Mouse (Mus musculus): ENCODE results near the gene Ggt6. TPM values are rescaled to one million over a fixed set of nuclear protein-coding genes. Genes with fewer than 3 reads are reported as not detected.

Gene Ggt6
- polyA plus RNA-seq, 1 experiment from 2014 or later: not detected

- Histone ChIP-seq H3K9me3 (replicated peaks; ENCODE audit: control insufficient read depth, low read length) (no peaks in the 10 kb centered on the region), H3K4me1 (ENCODE audit: control insufficient read depth, insufficient read depth, low read length) (peaks cover 6% of the 10 kb centered on the region; the same call in 1 of the 2 replicates), H3K27ac (ENCODE audit: low read depth, low read length) (no peak overlapping the region), H3K27me3 (replicated peaks; ENCODE audit: control insufficient read depth, insufficient read depth, low read length) (no peaks in the 10 kb centered on the region), H3K4me2 (ENCODE audit: low read length) (no peak overlapping the region), H3K9ac (ENCODE audit: low read length) (no peak overlapping the region), H3K36me3 (ENCODE audit: control insufficient read depth, insufficient read depth, low read length) (no peaks in the 10 kb centered on the region), H3K4me3 (ENCODE audit: low read depth, low read length) (no peak overlapping the region)
- 91% methylated on average over 4 of the region's 4 CpGs for WGBS
- ATAC-seq (no peak), DNase-seq (ENCODE audit: low spot score) (no peak)
These were observed 38.2 kb downstream of the Ggt6 start for GRCm38 (mm10) chr11:72473540-72473939.

GRCm38 (mm10) chr11:72474926-72475325 is 39.6 kb downstream of the Ggt6 start:
- no peak for ATAC-seq
- Histone ChIP-seq H3K4me2 (ENCODE audit: low read length) (no peak overlapping the region), H3K36me3 (ENCODE audit: control insufficient read depth, insufficient read depth, low read length) (no peaks in the 10 kb centered on the region), H3K9me3 (replicated peaks; ENCODE audit: control insufficient read depth, low read length) (no peaks in the 10 kb centered on the region), H3K4me1 (ENCODE audit: control insufficient read depth, insufficient read depth, low read length) (no peaks in the 10 kb centered on the region), H3K27ac (ENCODE audit: low read depth, low read length) (no peak overlapping the region), H3K9ac (ENCODE audit: low read length) (no peak overlapping the region), H3K27me3 (replicated peaks; ENCODE audit: control insufficient read depth, insufficient read depth, low read length) (no peaks in the 10 kb centered on the region), H3K4me3 (ENCODE audit: low read depth, low read length) (no peak overlapping the region)
- 84% methylated on average over 3 of the region's 3 CpGs for WGBS
- DNase-seq (ENCODE audit: low spot score): no peak

- no peak for DNase-seq (ENCODE audit: low spot score)
- Histone ChIP-seq H3K27ac (ENCODE audit: low read depth, low read length) (no peak overlapping the region), H3K4me1 (ENCODE audit: control insufficient read depth, insufficient read depth, low read length) (no peaks in the 10 kb centered on the region), H3K4me2 (ENCODE audit: low read length) (no peak overlapping the region), H3K9ac (ENCODE audit: low read length) (no peak overlapping the region), H3K4me3 (ENCODE audit: low read depth, low read length) (no peak overlapping the region), H3K36me3 (ENCODE audit: control insufficient read depth, insufficient read depth, low read length) (no peaks in the 10 kb centered on the region), H3K27me3 (replicated peaks; ENCODE audit: control insufficient read depth, insufficient read depth, low read length) (no peaks in the 10 kb centered on the region), H3K9me3 (replicated peaks; ENCODE audit: control insufficient read depth, low read length) (no peaks in the 10 kb centered on the region)
- WGBS: 87% methylated on average over 7 of the region's 7 CpGs
- no peak for ATAC-seq
These were observed 40.1 kb downstream of the Ggt6 start for GRCm38 (mm10) chr11:72475408-72475807.

- no peaks in the 10 kb centered on the region for H3K36me3 ChIP-seq (ENCODE audit: control insufficient read depth, insufficient read depth, low read length)
- H3K27me3 ChIP-seq (replicated peaks; ENCODE audit: control insufficient read depth, insufficient read depth, low read length): no peaks in the 10 kb centered on the region
- WGBS: 78% methylated on average over 7 of the region's 7 CpGs
- DNase-seq (ENCODE audit: low spot score): no peak
- no peaks in the 10 kb centered on the region for H3K9me3 ChIP-seq (replicated peaks; ENCODE audit: control insufficient read depth, low read length)
- H3K9ac ChIP-seq (ENCODE audit: low read length): no peak overlapping the region
- no peak overlapping the region for H3K4me3 ChIP-seq (ENCODE audit: low read depth, low read length)
- no peaks in the 10 kb centered on the region for H3K4me1 ChIP-seq (ENCODE audit: control insufficient read depth, insufficient read depth, low read length)
- no peak for ATAC-seq
- H3K27ac ChIP-seq (ENCODE audit: low read depth, low read length): no peak overlapping the region
- H3K4me2 ChIP-seq (ENCODE audit: low read length): no peak overlapping the region
These were observed 40.8 kb downstream of the Ggt6 start for GRCm38 (mm10) chr11:72476074-72476625.

- Histone ChIP-seq H3K27ac (ENCODE audit: low read depth, low read length) (no peak overlapping the region), H3K9ac (ENCODE audit: low read length) (no peak overlapping the region), H3K36me3 (ENCODE audit: control insufficient read depth, insufficient read depth, low read length) (no peaks in the 10 kb centered on the region), H3K27me3 (replicated peaks; ENCODE audit: control insufficient read depth, insufficient read depth, low read length) (no peaks in the 10 kb centered on the region), H3K9me3 (replicated peaks; ENCODE audit: control insufficient read depth, low read length) (no peaks in the 10 kb centered on the region), H3K4me1 (ENCODE audit: control insufficient read depth, insufficient read depth, low read length) (no peaks in the 10 kb centered on the region), H3K4me2 (ENCODE audit: low read length) (no peak overlapping the region), H3K4me3 (ENCODE audit: low read depth, low read length) (no peak overlapping the region)
- 49% methylated on average over 5 of the region's 5 CpGs for WGBS
- ATAC-seq (no peak), DNase-seq (ENCODE audit: low spot score) (no peak)
These were observed 41.9 kb downstream of the Ggt6 start for GRCm38 (mm10) chr11:72477182-72477581.

- WGBS: 81% methylated on average over 1 of the region's 1 CpGs
- no peak overlapping the region for H3K27ac ChIP-seq (ENCODE audit: low read depth, low read length)
These were observed 42.3 kb downstream of the Ggt6 start for GRCm38 (mm10) chr11:72477653-72478052.

GRCm38 (mm10) chr11:72478228-72478627 is 42.9 kb downstream of the Ggt6 start:
- H3K4me1 ChIP-seq (ENCODE audit: control insufficient read depth, insufficient read depth, low read length): no peaks in the 10 kb centered on the region
- no peak for ATAC-seq

More at GRCm38 (mm10) chr11:72477653-72478052, 42.3 kb downstream of the Ggt6 start:
- ATAC-seq (no peak), DNase-seq (ENCODE audit: low spot score) (no peak)
- H3K4me1 ChIP-seq (ENCODE audit: control insufficient read depth, insufficient read depth, low read length): no peaks in the 10 kb centered on the region
- no peaks in the 10 kb centered on the region for H3K36me3 ChIP-seq (ENCODE audit: control insufficient read depth, insufficient read depth, low read length)
- no peak overlapping the region for H3K9ac ChIP-seq (ENCODE audit: low read length)
- H3K4me3 ChIP-seq (ENCODE audit: low read depth, low read length): no peak overlapping the region
- H3K27me3 ChIP-seq (replicated peaks; ENCODE audit: control insufficient read depth, insufficient read depth, low read length): no peaks in the 10 kb centered on the region
- no peak overlapping the region for H3K4me2 ChIP-seq (ENCODE audit: low read length)
- no peaks in the 10 kb centered on the region for H3K9me3 ChIP-seq (replicated peaks; ENCODE audit: control insufficient read depth, low read length)

GRCm38 (mm10) chr11:72479499-72479898 is 44.2 kb downstream of the Ggt6 start:
- ATAC-seq: no peak

More at GRCm38 (mm10) chr11:72478228-72478627, 42.9 kb downstream of the Ggt6 start:
- Histone ChIP-seq H3K36me3 (ENCODE audit: control insufficient read depth, insufficient read depth, low read length) (no peaks in the 10 kb centered on the region), H3K9ac (ENCODE audit: low read length) (no peak overlapping the region), H3K4me2 (ENCODE audit: low read length) (no peak overlapping the region), H3K27me3 (replicated peaks; ENCODE audit: control insufficient read depth, insufficient read depth, low read length) (no peaks in the 10 kb centered on the region), H3K9me3 (replicated peaks; ENCODE audit: control insufficient read depth, low read length) (no peaks in the 10 kb centered on the region), H3K27ac (ENCODE audit: low read depth, low read length) (no peak overlapping the region), H3K4me3 (ENCODE audit: low read depth, low read length) (no peak overlapping the region)
- no peak for DNase-seq (ENCODE audit: low spot score)
- 82% methylated on average over 6 of the region's 6 CpGs for WGBS

GRCm38 (mm10) chr11:72481313-72481712 is 46.0 kb downstream of the Ggt6 start:
- H3K9ac ChIP-seq (ENCODE audit: low read length): no peak overlapping the region
- H3K4me2 ChIP-seq (ENCODE audit: low read length): no peak overlapping the region
- no peaks in the 10 kb centered on the region for H3K36me3 ChIP-seq (ENCODE audit: control insufficient read depth, insufficient read depth, low read length)
- H3K4me3 ChIP-seq (ENCODE audit: low read depth, low read length): no peak overlapping the region
- DNase-seq (ENCODE audit: low spot score) (no peak), ATAC-seq (no peak)
- H3K4me1 ChIP-seq (ENCODE audit: control insufficient read depth, insufficient read depth, low read length): peaks cover 9% of the 10 kb centered on the region
- no peaks in the 10 kb centered on the region for H3K27me3 ChIP-seq (replicated peaks; ENCODE audit: control insufficient read depth, insufficient read depth, low read length)
- no peaks in the 10 kb centered on the region for H3K9me3 ChIP-seq (replicated peaks; ENCODE audit: control insufficient read depth, low read length)
- WGBS: 79% methylated on average over 5 of the region's 5 CpGs
- no peak overlapping the region for H3K27ac ChIP-seq (ENCODE audit: low read depth, low read length)

More at GRCm38 (mm10) chr11:72479499-72479898, 44.2 kb downstream of the Ggt6 start:
- Histone ChIP-seq H3K9ac (ENCODE audit: low read length) (no peak overlapping the region), H3K9me3 (replicated peaks; ENCODE audit: control insufficient read depth, low read length) (no peaks in the 10 kb centered on the region), H3K4me3 (ENCODE audit: low read depth, low read length) (no peak overlapping the region), H3K4me1 (ENCODE audit: control insufficient read depth, insufficient read depth, low read length) (peaks cover under 1% of the 10 kb centered on the region; the same call in 1 of the 2 replicates), H3K27ac (ENCODE audit: low read depth, low read length) (no peak overlapping the region), H3K27me3 (replicated peaks; ENCODE audit: control insufficient read depth, insufficient read depth, low read length) (no peaks in the 10 kb centered on the region), H3K4me2 (ENCODE audit: low read length) (no peak overlapping the region), H3K36me3 (ENCODE audit: control insufficient read depth, insufficient read depth, low read length) (no peaks in the 10 kb centered on the region)
- 95% methylated on average over 2 of the region's 2 CpGs for WGBS
- no peak for DNase-seq (ENCODE audit: low spot score)
